Mouse (Mus musculus): Measurements from ENCODE around the gene Rab1a. TPM values are rescaled to one million over a fixed set of nuclear protein-coding genes. Genes with fewer than 3 reads are reported as not detected.
"Not testable (repeated sequence)": the region's sequence is repeated elsewhere in the genome, so short reads cannot be mapped to it uniquely, and the experiment has no call there.

Rab1a gene
- polyA plus RNA-seq, 1 experiment from 2014 or later: 322 TPM

DNA sequence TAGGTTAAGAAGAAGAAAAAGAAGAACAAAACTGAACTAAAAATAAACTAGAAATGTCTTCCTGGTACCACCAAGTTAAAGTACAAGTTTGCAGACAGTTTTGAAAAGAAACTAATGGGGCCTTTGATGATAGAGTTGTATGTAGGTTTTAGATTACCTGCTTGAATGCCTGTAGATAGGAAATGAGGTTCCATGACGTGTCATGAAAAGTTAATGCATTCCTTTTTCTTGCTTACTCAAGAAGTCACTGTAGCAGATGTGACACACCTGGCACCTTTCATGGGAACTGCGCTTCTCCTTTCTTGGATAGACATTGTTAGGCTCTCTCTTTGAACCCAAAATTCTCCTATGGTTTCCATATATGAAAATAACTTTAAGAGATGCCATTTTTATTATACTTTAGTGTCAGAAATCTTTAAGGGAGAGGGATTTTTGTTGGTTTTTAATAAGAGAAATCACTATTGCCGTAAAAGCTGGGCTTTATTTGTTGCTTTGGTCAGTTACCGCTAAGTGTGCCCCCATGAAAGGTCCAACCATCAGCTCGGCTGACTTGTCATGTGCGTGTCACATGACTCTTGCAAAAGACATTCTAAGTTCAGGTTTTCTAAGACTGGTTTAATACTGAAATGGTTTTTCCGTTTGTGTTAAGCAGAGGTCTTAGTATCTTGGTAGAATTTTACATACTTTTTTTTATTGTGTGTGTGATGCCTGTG is 1.2 kb downstream of the Rab1a start:
- peak overlapping the region; percentile 98 for H3K4me3 ChIP-seq (replicated peaks)
- no peak for ATAC-seq (ENCODE audit: low FRiP score)
- peak overlapping the region; percentile 76 for H3K4me2 ChIP-seq
- peaks cover 44% of the 10 kb centered on the region for H3K4me1 ChIP-seq
- no peaks in the 10 kb centered on the region for H3K9me3 ChIP-seq (replicated peaks)
- H3K27ac ChIP-seq (replicated peaks): no peak overlapping the region
- H3K9ac ChIP-seq (replicated peaks): peak overlapping the region; percentile 96
- no peaks in the 10 kb centered on the region for H3K27me3 ChIP-seq (replicated peaks)
- WGBS: 55% methylated on average over 7 of the region's 7 CpGs
- H3K36me3 ChIP-seq: no peaks in the 10 kb centered on the region

DNA sequence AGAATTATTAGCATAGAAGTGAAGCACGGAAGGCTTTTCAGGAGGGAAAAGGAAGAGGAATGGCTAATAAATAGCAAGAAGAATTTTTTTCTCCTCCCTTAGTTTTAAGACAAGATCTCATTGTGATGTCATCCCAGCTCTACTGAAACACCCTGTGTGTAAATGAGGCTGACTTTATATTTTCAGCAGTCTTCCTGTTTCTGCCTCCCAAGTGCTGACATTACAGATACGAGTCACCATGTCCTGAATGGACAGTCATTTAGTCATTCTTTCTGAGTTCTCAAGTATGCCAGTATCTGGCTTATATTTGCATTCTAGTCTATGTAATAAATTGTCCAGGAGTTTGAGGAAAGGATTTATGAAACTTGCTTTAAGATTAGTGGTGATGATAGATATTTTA is 3.1 kb downstream of the Rab1a start:
- H3K27ac ChIP-seq (replicated peaks): no peak overlapping the region
- no peaks in the 10 kb centered on the region for H3K36me3 ChIP-seq
- H3K9me3 ChIP-seq (replicated peaks): no peaks in the 10 kb centered on the region
- peaks cover 48% of the 10 kb centered on the region for H3K4me1 ChIP-seq
- H3K4me2 ChIP-seq: peak overlapping the region; percentile 76; the same call in 1 of the 2 replicates
- no peaks in the 10 kb centered on the region for H3K27me3 ChIP-seq (replicated peaks)
- H3K4me3 ChIP-seq (replicated peaks): no peak overlapping the region
- no peak for ATAC-seq (ENCODE audit: low FRiP score)
- H3K9ac ChIP-seq (replicated peaks): no peak overlapping the region
- WGBS: 68% methylated on average over 2 of the region's 2 CpGs

- 82% methylated on average over 9 of the region's 9 CpGs for WGBS
- no peak overlapping the region for H3K27ac ChIP-seq (replicated peaks)
- H3K4me3 ChIP-seq (replicated peaks): no peak overlapping the region
- H3K4me2 ChIP-seq: no peak overlapping the region
- no peaks in the 10 kb centered on the region for H3K27me3 ChIP-seq (replicated peaks)
- peaks cover 48% of the 10 kb centered on the region for H3K4me1 ChIP-seq
- H3K9ac ChIP-seq (replicated peaks): no peak overlapping the region
- H3K9me3 ChIP-seq (replicated peaks): no peaks in the 10 kb centered on the region
- no peak for ATAC-seq (ENCODE audit: low FRiP score)
- no peaks in the 10 kb centered on the region for H3K36me3 ChIP-seq
These were observed 3.7 kb downstream of the Rab1a start for GRCm38 (mm10) chr11:20204870-20205446.

DNA sequence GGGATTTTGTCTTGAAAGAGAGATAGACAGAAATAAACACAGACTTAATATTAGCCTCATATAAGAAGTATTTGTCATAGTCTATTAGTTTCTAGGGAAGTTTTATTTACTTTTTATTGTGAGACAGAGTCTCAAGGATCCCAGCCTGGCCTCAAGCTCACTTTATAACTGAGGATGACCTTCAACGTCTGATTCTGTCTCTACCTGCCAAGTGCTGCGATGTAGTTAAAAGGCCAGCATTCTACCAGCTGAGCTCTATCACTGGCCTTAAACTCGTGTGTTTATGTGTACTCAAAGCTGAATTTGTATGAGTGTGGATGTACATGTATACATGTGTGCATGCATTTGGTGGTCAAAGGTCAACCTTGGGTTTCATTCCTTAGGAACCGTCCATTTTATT is 4.3 kb downstream of the Rab1a start:
- 86% methylated on average over 4 of the region's 4 CpGs for WGBS
- H3K4me3 ChIP-seq (replicated peaks): no peak overlapping the region

GRCm38 (mm10) chr11:20206626-20207223 is 5.5 kb downstream of the Rab1a start:
- Histone ChIP-seq H3K36me3 (no peaks in the 10 kb centered on the region), H3K9me3 (replicated peaks) (no peaks in the 10 kb centered on the region), H3K4me2 (no peak overlapping the region), H3K27ac (replicated peaks) (no peak overlapping the region), H3K4me3 (replicated peaks) (no peak overlapping the region), H3K9ac (replicated peaks) (no peak overlapping the region), H3K27me3 (replicated peaks) (no peaks in the 10 kb centered on the region), H3K4me1 (peaks cover 55% of the 10 kb centered on the region)
- no peak for ATAC-seq (ENCODE audit: low FRiP score)
- 52% methylated on average over 2 of the region's 2 CpGs for WGBS

More for the DNA sequence above, 4.3 kb downstream of the Rab1a start:
- H3K4me2 ChIP-seq: no peak overlapping the region
- no peak for ATAC-seq (ENCODE audit: low FRiP score)
- H3K9ac ChIP-seq (replicated peaks): no peak overlapping the region
- no peaks in the 10 kb centered on the region for H3K27me3 ChIP-seq (replicated peaks)
- peaks cover 47% of the 10 kb centered on the region for H3K4me1 ChIP-seq
- no peaks in the 10 kb centered on the region for H3K9me3 ChIP-seq (replicated peaks)
- H3K27ac ChIP-seq (replicated peaks): no peak overlapping the region
- H3K36me3 ChIP-seq: no peaks in the 10 kb centered on the region

GRCm38 (mm10) chr11:20207589-20207988 is 6.4 kb downstream of the Rab1a start:
- H3K36me3 ChIP-seq: no peaks in the 10 kb centered on the region
- no peak overlapping the region for H3K4me3 ChIP-seq (replicated peaks)
- H3K9ac ChIP-seq (replicated peaks): no peak overlapping the region
- peaks cover 52% of the 10 kb centered on the region for H3K4me1 ChIP-seq
- H3K27me3 ChIP-seq (replicated peaks): no peaks in the 10 kb centered on the region
- H3K27ac ChIP-seq (replicated peaks): no peak overlapping the region
- WGBS: 77% methylated on average over 2 of the region's 2 CpGs
- H3K4me2 ChIP-seq: no peak overlapping the region
- ATAC-seq (ENCODE audit: low FRiP score): no peak
- H3K9me3 ChIP-seq (replicated peaks): no peaks in the 10 kb centered on the region

GRCm38 (mm10) chr11:20211838-20212237 is 10.6 kb downstream of the Rab1a start:
- no peak for ATAC-seq (ENCODE audit: low FRiP score)
- Histone ChIP-seq H3K9me3 (replicated peaks) (no peaks in the 10 kb centered on the region), H3K4me1 (peaks cover 17% of the 10 kb centered on the region), H3K27me3 (replicated peaks) (no peaks in the 10 kb centered on the region), H3K9ac (replicated peaks) (no peak overlapping the region), H3K27ac (replicated peaks) (no peak overlapping the region), H3K4me2 (no peak overlapping the region), H3K36me3 (peaks cover 12% of the 10 kb centered on the region), H3K4me3 (replicated peaks) (no peak overlapping the region)
- 84% methylated on average over 2 of the region's 2 CpGs for WGBS

- Histone ChIP-seq H3K4me3 (replicated peaks) (no peak overlapping the region), H3K4me2 (no peak overlapping the region), H3K27me3 (replicated peaks) (no peaks in the 10 kb centered on the region), H3K4me1 (peaks cover 11% of the 10 kb centered on the region), H3K36me3 (peaks cover 36% of the 10 kb centered on the region), H3K9ac (replicated peaks) (no peak overlapping the region), H3K9me3 (replicated peaks) (no peaks in the 10 kb centered on the region), H3K27ac (replicated peaks) (no peak overlapping the region)
- 96% methylated on average over 1 of the region's 1 CpGs for WGBS
- ATAC-seq (ENCODE audit: low FRiP score): no peak
These were observed 13.5 kb downstream of the Rab1a start for GRCm38 (mm10) chr11:20214779-20215178.

GRCm38 (mm10) chr11:20216415-20216814 is 15.2 kb downstream of the Rab1a start:
- Histone ChIP-seq H3K4me3 (replicated peaks) (no peak overlapping the region), H3K27ac (replicated peaks) (no peak overlapping the region), H3K4me2 (no peak overlapping the region), H3K4me1 (peaks cover 2% of the 10 kb centered on the region; the same call in 1 of the 2 replicates), H3K36me3 (peaks cover 46% of the 10 kb centered on the region), H3K9me3 (replicated peaks) (no peaks in the 10 kb centered on the region), H3K27me3 (replicated peaks) (no peaks in the 10 kb centered on the region), H3K9ac (replicated peaks) (no peak overlapping the region)
- WGBS: 90% methylated on average over 4 of the region's 4 CpGs
- ATAC-seq (ENCODE audit: low FRiP score): no peak

GRCm38 (mm10) chr11:20217227-20217626 is 16.0 kb downstream of the Rab1a start:
- Histone ChIP-seq H3K4me3 (replicated peaks) (no peak overlapping the region), H3K27ac (replicated peaks) (no peak overlapping the region), H3K4me2 (no peak overlapping the region), H3K9me3 (replicated peaks) (no peaks in the 10 kb centered on the region), H3K9ac (replicated peaks) (no peak overlapping the region), H3K4me1 (peaks cover 2% of the 10 kb centered on the region; the same call in 1 of the 2 replicates), H3K27me3 (replicated peaks) (no peaks in the 10 kb centered on the region), H3K36me3 (peaks cover 46% of the 10 kb centered on the region)
- no peak for ATAC-seq (ENCODE audit: low FRiP score)
- 100% methylated on average over 1 of the region's 1 CpGs for WGBS

- not testable (repeated sequence) for H3K9ac ChIP-seq (replicated peaks); H3K27me3 ChIP-seq (replicated peaks); H3K27ac ChIP-seq (replicated peaks); H3K4me3 ChIP-seq (replicated peaks); H3K4me2 ChIP-seq; ATAC-seq (ENCODE audit: low FRiP score); H3K9me3 ChIP-seq (replicated peaks); H3K4me1 ChIP-seq
- H3K36me3 ChIP-seq: peaks cover 65% of the 10 kb centered on the region
- WGBS: no CpG with 5 or more reads among the region's 1 CpGs
These were observed 20.4 kb downstream of the Rab1a start for GRCm38 (mm10) chr11:20221671-20222070.

GRCm38 (mm10) chr11:20224196-20224595 is 23.0 kb downstream of the Rab1a start:
- 79% methylated on average over 6 of the region's 6 CpGs for WGBS
- no peak for ATAC-seq (ENCODE audit: low FRiP score)
- H3K36me3 ChIP-seq: peaks cover 57% of the 10 kb centered on the region

More at GRCm38 (mm10) chr11:20224196-20224595, 23.0 kb downstream of the Rab1a start:
- H3K4me3 ChIP-seq (replicated peaks): no peak overlapping the region
- H3K27me3 ChIP-seq (replicated peaks): no peaks in the 10 kb centered on the region
- peaks cover 4% of the 10 kb centered on the region; the same call in 1 of the 2 replicates for H3K4me1 ChIP-seq
- no peak overlapping the region for H3K27ac ChIP-seq (replicated peaks)
- H3K9me3 ChIP-seq (replicated peaks): no peaks in the 10 kb centered on the region
- H3K9ac ChIP-seq (replicated peaks): no peak overlapping the region
- H3K4me2 ChIP-seq: no peak overlapping the region

Data from neural tube, embryonic 15.5 days (tissue).